Mouse (Mus musculus): ENCODE results near the gene Naxd. TPM values are rescaled to one million over a fixed set of nuclear protein-coding genes. Genes with fewer than 3 reads are reported as not detected.
A peak's percentile ranks its signal among the peaks of the same experiment; 100 is the strongest.

The Naxd gene
- polyA plus RNA-seq, 1 experiment from 2014 or later, result 113 TPM

DNA sequence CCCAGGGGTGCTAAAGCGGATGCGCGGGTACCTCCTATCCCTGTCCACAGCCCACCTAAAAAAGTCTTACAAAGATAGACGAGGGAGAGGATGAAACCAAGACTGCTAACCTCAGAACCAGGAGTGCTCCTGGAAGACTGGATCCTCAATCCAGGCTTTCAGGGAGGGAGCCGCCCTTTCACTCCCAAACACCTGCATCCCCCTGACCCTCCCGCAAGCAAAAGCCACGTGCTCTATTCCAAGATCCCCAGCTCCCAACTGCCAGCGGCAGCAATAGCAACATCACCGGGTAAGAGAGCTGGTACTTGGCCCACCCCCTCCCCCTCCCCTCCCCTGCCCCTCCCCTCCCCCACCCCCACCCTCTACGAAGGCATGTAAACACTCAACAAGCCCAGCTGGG, 21.9 kb upstream of the Naxd start:
- 5% methylated on average over 9 of the region's 10 CpGs for WGBS

GRCm38 (mm10) chr8:11475876-11476275, 21.4 kb upstream of the Naxd start:
- Histone ChIP-seq H3K36me3 (no peaks in the 10 kb centered on the region), H3K4me1 (peaks cover 24% of the 10 kb centered on the region), H3K4me3 (no peak overlapping the region), H3K9ac (no peak overlapping the region), H3K27ac (no peak overlapping the region), H3K27me3 (peaks cover 72% of the 10 kb centered on the region), H3K4me2 (replicated peaks) (no peak overlapping the region), H3K9me3 (no peaks in the 10 kb centered on the region)
- no peak for ATAC-seq (ENCODE audit: insufficient number of reproducible peaks, insufficient read depth, low FRiP score, low TSS enrichment)
- 4% methylated on average over 2 of the region's 2 CpGs for WGBS

More for the DNA sequence above, 21.9 kb upstream of the Naxd start:
- Histone ChIP-seq H3K9ac (no peak overlapping the region), H3K4me3 (no peak overlapping the region), H3K27me3 (peaks cover 67% of the 10 kb centered on the region), H3K36me3 (no peaks in the 10 kb centered on the region), H3K4me1 (peaks cover 24% of the 10 kb centered on the region), H3K27ac (no peak overlapping the region), H3K9me3 (no peaks in the 10 kb centered on the region), H3K4me2 (replicated peaks) (no peak overlapping the region)
- ATAC-seq (ENCODE audit: insufficient number of reproducible peaks, insufficient read depth, low FRiP score, low TSS enrichment), result no peak

DNA sequence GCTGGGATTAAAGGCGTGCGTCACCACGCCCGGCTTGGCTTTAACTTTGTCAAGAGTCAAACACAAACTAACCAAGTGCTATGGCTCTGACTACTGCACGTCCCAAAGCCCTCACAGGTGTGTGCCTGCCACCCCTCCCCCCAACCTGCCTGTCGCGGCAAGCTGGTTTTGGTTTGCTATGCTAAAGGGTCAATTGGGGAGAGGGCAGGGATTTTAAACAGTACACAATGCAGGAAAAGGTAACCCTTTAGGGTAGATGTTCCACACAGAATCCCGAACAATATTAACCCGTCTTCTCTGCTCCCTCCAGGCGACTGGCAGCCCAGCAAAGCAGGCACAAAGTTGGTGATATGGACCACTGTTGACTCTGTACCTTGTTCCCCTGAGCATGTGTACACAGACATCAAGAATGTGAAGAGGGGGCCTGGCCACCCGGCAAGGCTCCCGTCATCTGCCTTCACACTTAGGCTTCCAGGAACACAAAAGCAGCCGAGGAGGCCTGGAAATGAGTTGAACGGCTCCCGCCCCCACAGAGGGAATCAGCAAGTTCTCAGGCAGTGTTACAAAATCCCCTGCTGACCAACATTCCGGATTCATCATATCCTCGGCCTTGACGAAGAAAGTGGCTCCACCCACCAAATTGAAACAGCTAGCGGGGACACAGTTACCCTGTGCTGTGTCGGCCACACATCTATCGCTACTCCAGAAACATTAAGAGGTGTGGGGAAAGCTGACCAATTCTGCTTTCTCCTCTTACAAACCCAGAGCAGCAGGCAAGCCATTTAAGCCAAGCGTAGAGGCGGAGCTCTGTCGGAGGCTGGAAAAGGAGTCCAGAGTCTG, 20.7 kb upstream of the Naxd start:
- H3K4me3 ChIP-seq, result peak overlapping the region; percentile 15
- H3K9ac ChIP-seq, result no peak overlapping the region
- H3K27ac ChIP-seq, result no peak overlapping the region
- no peaks in the 10 kb centered on the region for H3K36me3 ChIP-seq
- 3% methylated on average over 24 of the region's 24 CpGs for WGBS
- ATAC-seq (ENCODE audit: insufficient number of reproducible peaks, insufficient read depth, low FRiP score, low TSS enrichment), result no peak
- H3K4me2 ChIP-seq (replicated peaks), result peak overlapping the region; percentile 94
- peaks cover 76% of the 10 kb centered on the region for H3K27me3 ChIP-seq
- peaks cover 24% of the 10 kb centered on the region for H3K4me1 ChIP-seq
- no peaks in the 10 kb centered on the region for H3K9me3 ChIP-seq

GRCm38 (mm10) chr8:11477178-11477553, 20.1 kb upstream of the Naxd start:
- no peak overlapping the region for H3K9ac ChIP-seq
- no peak overlapping the region for H3K27ac ChIP-seq
- peak overlapping the region; percentile 94 for H3K4me2 ChIP-seq (replicated peaks)
- 4% methylated on average over 9 of the region's 9 CpGs for WGBS
- peaks cover 24% of the 10 kb centered on the region for H3K4me1 ChIP-seq
- H3K4me3 ChIP-seq, result peak overlapping the region; percentile 15; the same call in 1 of the 2 replicates
- H3K36me3 ChIP-seq, result no peaks in the 10 kb centered on the region
- no peaks in the 10 kb centered on the region for H3K9me3 ChIP-seq
- ATAC-seq (ENCODE audit: insufficient number of reproducible peaks, insufficient read depth, low FRiP score, low TSS enrichment), result no peak
- peaks cover 81% of the 10 kb centered on the region for H3K27me3 ChIP-seq

DNA sequence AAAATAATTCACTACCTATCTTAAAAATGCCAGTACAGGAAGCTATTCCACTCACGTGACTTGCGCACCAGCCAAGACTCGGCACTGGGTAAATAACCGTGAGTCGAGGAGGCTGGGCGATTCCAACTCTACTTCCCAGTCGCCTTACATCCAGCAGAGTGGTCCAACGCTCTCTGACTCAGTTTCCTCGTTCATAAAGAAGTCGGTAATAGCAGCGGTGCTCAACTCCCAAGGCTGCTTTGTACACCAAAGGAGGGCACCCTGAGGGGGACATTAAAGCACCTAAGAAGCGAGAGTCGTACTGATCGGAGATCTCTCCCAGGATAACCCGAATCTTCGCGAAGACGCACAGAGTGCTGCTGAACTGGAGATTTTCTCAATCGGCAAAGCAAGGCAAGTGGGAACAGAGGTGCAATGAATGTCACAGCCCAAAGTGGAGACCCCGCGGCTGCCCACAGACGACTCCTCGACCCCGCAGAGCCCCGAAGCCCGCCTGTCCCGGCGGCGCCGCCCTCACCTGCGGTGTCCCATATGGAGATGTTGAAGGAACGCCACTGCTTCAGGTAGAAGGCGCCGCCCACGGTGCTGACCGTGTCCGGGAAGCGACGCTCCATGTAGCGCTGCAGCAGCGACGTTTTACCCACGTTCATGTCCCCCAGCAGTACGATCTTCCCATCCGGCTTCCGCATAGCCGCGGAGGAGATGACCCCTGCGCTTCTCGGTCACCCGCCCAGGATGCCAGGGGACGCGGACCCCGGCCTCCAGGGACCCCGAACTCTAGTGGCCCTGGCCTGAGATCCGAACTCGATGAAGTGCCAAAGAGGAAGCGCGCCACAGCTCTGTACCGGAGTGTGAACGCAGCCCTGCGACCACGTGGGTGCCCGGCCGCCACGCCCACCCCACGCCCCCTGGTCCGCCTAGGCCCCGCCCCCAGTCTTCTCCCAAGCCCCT, 19.2 kb upstream of the Naxd start, which contains the start of gene Rab20:
Gene Rab20, minus strand, starts transcription at position 900 of the 951 bp plus-strand sequence.
- H3K4me3 ChIP-seq, result peak within 1 kb of the TSS; percentile 54

DNA sequence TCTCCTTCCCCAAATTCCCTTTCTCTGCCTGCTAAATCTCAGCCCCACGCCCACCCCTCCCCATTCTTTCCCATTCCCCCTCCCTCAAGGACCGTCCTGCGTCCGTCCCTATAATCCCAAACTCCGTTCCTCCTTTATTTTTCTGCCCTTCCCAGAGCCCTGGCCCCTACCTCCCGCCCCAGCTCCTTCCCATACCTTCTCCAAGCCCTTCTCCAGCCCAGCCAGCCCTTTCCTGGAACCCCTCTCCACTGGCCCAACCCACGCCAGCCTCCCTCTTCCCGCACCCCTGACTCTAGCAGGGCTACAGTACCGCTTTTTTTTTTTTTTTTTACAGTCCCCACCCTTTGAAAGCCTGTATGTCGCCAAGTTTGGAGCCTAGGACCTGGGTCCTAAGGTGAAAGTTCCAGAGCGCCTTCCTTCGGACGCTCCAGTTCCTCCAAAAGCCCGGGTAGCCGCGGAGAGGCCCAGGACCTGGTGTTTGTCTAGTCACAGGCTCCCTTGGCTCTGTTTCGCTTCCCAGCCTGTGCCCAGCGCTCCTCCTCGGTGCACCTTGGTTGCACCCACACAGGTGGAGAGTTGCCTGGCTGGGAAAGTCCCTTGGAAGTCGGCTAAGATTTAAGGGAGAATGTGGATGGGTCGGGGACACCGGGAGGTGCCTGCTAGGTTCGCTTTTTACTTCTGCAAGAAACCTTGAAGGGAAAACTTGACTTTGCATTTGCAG, 18.3 kb upstream of the Naxd start:
- Histone ChIP-seq H3K36me3 (no peaks in the 10 kb centered on the region), H3K27me3 (peaks cover 77% of the 10 kb centered on the region), H3K9me3 (no peaks in the 10 kb centered on the region), H3K4me1 (peaks cover 24% of the 10 kb centered on the region), H3K4me3 (peak overlapping the region; percentile 54), H3K27ac (no peak overlapping the region), H3K9ac (no peak overlapping the region), H3K4me2 (replicated peaks) (peak overlapping the region; percentile 94)
- WGBS, result 2% methylated on average over 23 of the region's 23 CpGs
- no peak for ATAC-seq (ENCODE audit: insufficient number of reproducible peaks, insufficient read depth, low FRiP score, low TSS enrichment)

More for the DNA sequence above, 19.2 kb upstream of the Naxd start, which contains the start of gene Rab20:
- peaks cover 79% of the 10 kb centered on the region for H3K27me3 ChIP-seq
- under 1% methylated on average over 68 of the region's 69 CpGs for WGBS
- H3K36me3 ChIP-seq, result no peaks in the 10 kb centered on the region
- H3K4me2 ChIP-seq (replicated peaks), result peak within 1 kb of the TSS; percentile 94
- H3K27ac ChIP-seq, result no peak within 1 kb of the TSS
- peak within 1 kb of the TSS; percentile 4; the same call in 1 of the 2 replicates for H3K9ac ChIP-seq
- no peaks in the 10 kb centered on the region for H3K9me3 ChIP-seq
- ATAC-seq (ENCODE audit: insufficient number of reproducible peaks, insufficient read depth, low FRiP score, low TSS enrichment), result peak; percentile 76
- peaks cover 24% of the 10 kb centered on the region for H3K4me1 ChIP-seq

DNA sequence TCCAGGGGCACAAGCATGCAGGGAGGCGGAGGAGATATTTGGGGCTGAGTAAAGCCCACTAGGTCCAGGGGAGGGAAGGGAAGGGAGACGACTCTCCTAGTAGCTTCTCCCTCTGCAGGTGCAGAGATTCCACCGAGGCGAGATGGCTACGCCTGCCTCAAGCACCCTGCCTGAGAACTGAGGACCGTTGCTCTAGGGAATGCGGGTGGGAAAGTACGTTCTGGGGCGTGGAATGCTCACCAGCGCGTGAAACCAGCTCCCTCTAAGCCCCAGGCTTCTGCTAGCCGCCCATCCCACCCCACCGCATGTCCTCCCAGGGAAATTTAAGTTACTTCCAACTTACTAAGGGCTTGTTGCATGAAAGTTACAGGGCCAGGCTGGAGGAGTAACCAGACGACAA, 17.7 kb upstream of the Naxd start:
- 7% methylated on average over 14 of the region's 14 CpGs for WGBS
- Histone ChIP-seq H3K4me3 (no peak overlapping the region), H3K4me1 (peaks cover 24% of the 10 kb centered on the region)

GRCm38 (mm10) chr8:11481876-11482275, 15.4 kb upstream of the Naxd start:
- H3K4me3 ChIP-seq, result no peak overlapping the region
- WGBS, result 45% methylated on average over 3 of the region's 3 CpGs
- H3K9me3 ChIP-seq, result no peaks in the 10 kb centered on the region
- H3K27me3 ChIP-seq, result peaks cover 56% of the 10 kb centered on the region
- no peak overlapping the region for H3K4me2 ChIP-seq (replicated peaks)
- no peaks in the 10 kb centered on the region for H3K36me3 ChIP-seq
- peaks cover 14% of the 10 kb centered on the region for H3K4me1 ChIP-seq
- no peak overlapping the region for H3K9ac ChIP-seq
- H3K27ac ChIP-seq, result no peak overlapping the region
- ATAC-seq (ENCODE audit: insufficient number of reproducible peaks, insufficient read depth, low FRiP score, low TSS enrichment), result no peak

More for the DNA sequence above, 17.7 kb upstream of the Naxd start:
- H3K27ac ChIP-seq, result no peak overlapping the region
- no peaks in the 10 kb centered on the region for H3K36me3 ChIP-seq
- H3K27me3 ChIP-seq, result peaks cover 76% of the 10 kb centered on the region
- H3K9ac ChIP-seq, result no peak overlapping the region
- no peak overlapping the region for H3K4me2 ChIP-seq (replicated peaks)
- H3K9me3 ChIP-seq, result no peaks in the 10 kb centered on the region
- ATAC-seq (ENCODE audit: insufficient number of reproducible peaks, insufficient read depth, low FRiP score, low TSS enrichment), result no peak

GRCm38 (mm10) chr8:11482537-11482936, 14.8 kb upstream of the Naxd start:
- H3K4me2 ChIP-seq (replicated peaks), result no peak overlapping the region
- H3K4me1 ChIP-seq, result peaks cover 10% of the 10 kb centered on the region
- H3K36me3 ChIP-seq, result no peaks in the 10 kb centered on the region
- H3K27me3 ChIP-seq, result peaks cover 55% of the 10 kb centered on the region
- H3K27ac ChIP-seq, result no peak overlapping the region
- ATAC-seq (ENCODE audit: insufficient number of reproducible peaks, insufficient read depth, low FRiP score, low TSS enrichment), result no peak
- H3K9me3 ChIP-seq, result no peaks in the 10 kb centered on the region
- H3K4me3 ChIP-seq, result no peak overlapping the region
- no peak overlapping the region for H3K9ac ChIP-seq
- WGBS, result 66% methylated on average over 3 of the region's 3 CpGs

DNA sequence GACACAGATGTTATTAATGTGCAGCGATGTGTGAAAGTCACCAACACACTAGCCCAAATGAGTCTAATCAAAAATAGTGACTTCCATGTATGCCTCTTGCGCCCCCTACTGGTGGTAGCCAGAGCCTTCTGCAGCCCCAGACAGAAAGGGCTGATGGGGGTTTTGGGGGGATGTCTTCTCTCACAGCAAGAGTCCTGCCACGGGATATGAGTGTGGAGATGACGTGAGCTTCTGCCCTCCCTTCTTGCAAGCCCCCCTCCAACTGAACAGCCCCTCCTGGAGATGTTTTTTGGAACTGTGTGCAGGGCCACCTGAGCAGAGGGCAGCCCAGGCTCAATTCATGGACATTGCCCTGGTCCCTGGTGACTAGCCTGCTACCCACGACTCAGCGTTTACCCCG, 11.2 kb upstream of the Naxd start:
- Histone ChIP-seq H3K36me3 (no peaks in the 10 kb centered on the region), H3K27ac (no peak overlapping the region), H3K4me3 (no peak overlapping the region), H3K4me2 (replicated peaks) (no peak overlapping the region), H3K9ac (no peak overlapping the region), H3K27me3 (peaks cover 38% of the 10 kb centered on the region), H3K4me1 (no peaks in the 10 kb centered on the region), H3K9me3 (no peaks in the 10 kb centered on the region)
- no peak for ATAC-seq (ENCODE audit: insufficient number of reproducible peaks, insufficient read depth, low FRiP score, low TSS enrichment)
- 27% methylated on average over 7 of the region's 7 CpGs for WGBS

- peaks cover 38% of the 10 kb centered on the region for H3K27me3 ChIP-seq
These were observed 10.1 kb upstream of the Naxd start for GRCm38 (mm10) chr8:11487229-11487628.

More at GRCm38 (mm10) chr8:11487229-11487628, 10.1 kb upstream of the Naxd start:
- Histone ChIP-seq H3K27ac (no peak overlapping the region), H3K36me3 (no peaks in the 10 kb centered on the region), H3K4me3 (no peak overlapping the region), H3K9ac (no peak overlapping the region), H3K9me3 (no peaks in the 10 kb centered on the region), H3K4me2 (replicated peaks) (no peak overlapping the region), H3K4me1 (no peaks in the 10 kb centered on the region)
- no peak for ATAC-seq (ENCODE audit: insufficient number of reproducible peaks, insufficient read depth, low FRiP score, low TSS enrichment)
- WGBS, result 71% methylated on average over 4 of the region's 4 CpGs

Measured in embryonic facial prominence, embryonic 12.5 days (tissue).